Mouse (Mus musculus): ENCODE data around the gene Stk32c.

DNA sequence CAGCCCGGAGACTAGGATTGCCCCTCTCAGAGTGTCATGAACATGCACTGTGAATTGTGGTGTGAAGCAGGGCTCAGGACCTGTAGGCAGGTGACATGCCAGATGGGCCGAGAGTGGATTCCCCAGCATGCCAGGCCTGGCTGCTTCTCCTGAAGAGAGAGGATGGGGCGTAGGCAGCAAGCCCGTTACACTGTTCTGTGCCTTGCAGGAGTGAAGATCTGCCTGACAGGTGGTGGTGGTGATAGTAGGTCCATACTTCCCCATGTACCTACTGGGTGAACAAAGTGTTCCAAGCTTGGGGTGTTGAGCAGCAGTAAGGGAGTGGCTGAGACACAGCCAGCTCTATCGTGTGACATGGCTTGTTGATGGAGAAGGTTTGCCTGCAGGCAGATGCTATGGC is 120.0 kb downstream of the Stk32c start:
- TF ChIP-seq E2F4 (IDR thresholded peaks at IDR 0.05; ENCODE audit: borderline replicate concordance, low read depth, low read length) (no peak), CTCF (IDR thresholded peaks at IDR 0.05 in 2 of 3, conservative IDR thresholded peaks at IDR 0.05 in 1 of 3; ENCODE audit: control insufficient read depth in 1 of 3, insufficient read depth in 1 of 3, low read depth in 2 of 3, low read length in 3 of 3, poor library complexity in 1 of 3, severe bottlenecking in 1 of 3) (no peak), SMC3 (IDR thresholded peaks at IDR 0.05; ENCODE audit: low read depth, low read length) (no peak)

All from MEL (cell line).